Mouse (Mus musculus) intestine, postnatal 0 days (tissue): ENCODE measurements at regions not wholly inside any gene's neighbourhood (a gene's known extent, or its start where the extent isn't known, plus 50 kb on each side); places are given as distances from the start of the nearest gene placed in this dataset.

Experiments used
- ATAC-seq: fragments of 200-750 bp; cut with Nextera tagmentation; 2 replicates; pipeline ENCODE4 v1.8.0; 2017; ENCODE audit warnings: mild to moderate bottlenecking, moderate TSS enrichment, moderate library complexity
- H3K27ac ChIP-seq: fragments of 300-500 bp; sonication (generic); 2 replicates; pipeline ENCODE4 v1.5.1; 2014; ENCODE audit warnings: mild to moderate bottlenecking, low read depth, low read length, moderate library complexity
- H3K27me3 ChIP-seq: fragments of 300-500 bp; sonication (generic); replicated peaks from 2 replicates; pipeline ENCODE4 v1.6.1; 2014; ENCODE audit warnings: low read length, mixed read lengths; ENCODE audit not compliant: control insufficient read depth, insufficient read depth
- H3K36me3 ChIP-seq: fragments of 300-500 bp; sonication (generic); 2 replicates; pipeline ENCODE4 v1.6.1; 2014; ENCODE audit warnings: mild to moderate bottlenecking, moderate library complexity; ENCODE audit not compliant: control insufficient read depth, insufficient read depth
- H3K4me1 ChIP-seq: fragments of 300-500 bp; sonication (generic); replicated peaks from 2 replicates; pipeline ENCODE4 v1.6.1; 2014; ENCODE audit warnings: antibody characterized with exemption, low read length, mixed read lengths; ENCODE audit not compliant: control insufficient read depth, insufficient read depth
- H3K4me2 ChIP-seq: fragments of 300-500 bp; sonication (generic); replicated peaks from 2 replicates; pipeline ENCODE4 v1.6.1; 2014; ENCODE audit warnings: low read depth, mild to moderate bottlenecking, moderate library complexity
- H3K4me3 ChIP-seq: fragments of 300-500 bp; sonication (generic); 2 replicates; pipeline ENCODE4 v1.5.1; 2014; ENCODE audit warnings: low read depth, low read length
- H3K9ac ChIP-seq: fragments of 300-500 bp; sonication (generic); 2 replicates; pipeline ENCODE4 v1.6.1; 2014; ENCODE audit warnings: mild to moderate bottlenecking, low read depth, low read length
- H3K9me3 ChIP-seq: fragments of 300-500 bp; sonication (generic); 2 replicates; pipeline ENCODE4 v1.6.1; 2016; ENCODE audit warnings: mixed run types; ENCODE audit not compliant: control insufficient read depth
- CTCF ChIP-seq: sonication (generic); IDR thresholded peaks from 2 replicates; pipeline ENCODE4 v1.5.1; 2016; ENCODE audit warnings: low read depth, mild to moderate bottlenecking, control low read depth, antibody characterized with exemption, moderate library complexity
- WGBS: fragments of 180-500 bp; shearing (Covaris S2); extraction: QIAGEN DNeasy Blood & Tissue Kit; methylation state at CpG from one replicate; pipeline ENCODE4 v1.1.7; 2014; 5-methylcytosine and 5-hydroxymethylcytosine counted together

GRCm38 (mm10) chr9:43866802-43867201 lies 123.0 kb downstream of the Nectin1 start:
- ATAC-seq = no peak
- Histone ChIP-seq H3K9me3 (no peaks in the 10 kb centered on the region), H3K4me2 (no peak overlapping the region), H3K4me1 (no peaks in the 10 kb centered on the region), H3K36me3 (no peaks in the 10 kb centered on the region), H3K9ac (no peak overlapping the region), H3K4me3 (no peak overlapping the region), H3K27me3 (no peaks in the 10 kb centered on the region), H3K27ac (no peak overlapping the region)
- 72% methylated on average over 12 of the region's 12 CpGs for WGBS
- no peak for TF ChIP-seq CTCF

DNA sequence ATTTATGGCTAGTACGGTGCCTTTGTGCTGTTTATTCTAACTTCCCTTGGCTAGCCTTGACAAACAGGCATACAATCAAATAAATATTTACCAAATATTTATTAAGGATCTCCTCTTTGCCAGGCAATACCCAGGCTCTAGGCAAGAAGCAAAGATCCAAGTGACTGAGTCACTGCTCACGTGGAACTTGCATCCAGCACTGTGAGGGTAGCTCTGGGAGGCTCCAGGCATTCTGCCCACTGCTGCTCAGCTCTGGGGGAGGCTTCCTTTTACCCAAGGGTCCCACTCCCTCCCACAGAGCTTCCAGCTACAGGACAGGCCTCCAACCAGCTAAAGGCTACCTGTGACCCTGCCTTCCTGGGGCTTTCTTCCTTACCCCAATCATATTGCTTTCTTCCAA lies 130.1 kb downstream of the Nectin1 start:
- H3K27ac ChIP-seq = no peak overlapping the region
- H3K36me3 ChIP-seq = no peaks in the 10 kb centered on the region
- no peak overlapping the region for H3K4me3 ChIP-seq
- TF ChIP-seq CTCF = no peak
- no peak overlapping the region for H3K4me2 ChIP-seq
- no peak overlapping the region for H3K9ac ChIP-seq
- H3K27me3 ChIP-seq = peaks cover 8% of the 10 kb centered on the region
- ATAC-seq = no peak
- 67% methylated on average over 2 of the region's 2 CpGs for WGBS
- H3K4me1 ChIP-seq = no peaks in the 10 kb centered on the region
- H3K9me3 ChIP-seq = no peaks in the 10 kb centered on the region

- Histone ChIP-seq H3K36me3 (no peaks in the 10 kb centered on the region), H3K4me1 (no peaks in the 10 kb centered on the region), H3K4me3 (no peak overlapping the region), H3K27ac (no peak overlapping the region), H3K9me3 (no peaks in the 10 kb centered on the region), H3K4me2 (no peak overlapping the region), H3K9ac (no peak overlapping the region), H3K27me3 (peaks cover 13% of the 10 kb centered on the region)
- no peak for TF ChIP-seq CTCF
- no peak for ATAC-seq
- 71% methylated on average over 5 of the region's 5 CpGs for WGBS
These were observed 130.5 kb downstream of the Nectin1 start for GRCm38 (mm10) chr9:43874332-43874731.

DNA sequence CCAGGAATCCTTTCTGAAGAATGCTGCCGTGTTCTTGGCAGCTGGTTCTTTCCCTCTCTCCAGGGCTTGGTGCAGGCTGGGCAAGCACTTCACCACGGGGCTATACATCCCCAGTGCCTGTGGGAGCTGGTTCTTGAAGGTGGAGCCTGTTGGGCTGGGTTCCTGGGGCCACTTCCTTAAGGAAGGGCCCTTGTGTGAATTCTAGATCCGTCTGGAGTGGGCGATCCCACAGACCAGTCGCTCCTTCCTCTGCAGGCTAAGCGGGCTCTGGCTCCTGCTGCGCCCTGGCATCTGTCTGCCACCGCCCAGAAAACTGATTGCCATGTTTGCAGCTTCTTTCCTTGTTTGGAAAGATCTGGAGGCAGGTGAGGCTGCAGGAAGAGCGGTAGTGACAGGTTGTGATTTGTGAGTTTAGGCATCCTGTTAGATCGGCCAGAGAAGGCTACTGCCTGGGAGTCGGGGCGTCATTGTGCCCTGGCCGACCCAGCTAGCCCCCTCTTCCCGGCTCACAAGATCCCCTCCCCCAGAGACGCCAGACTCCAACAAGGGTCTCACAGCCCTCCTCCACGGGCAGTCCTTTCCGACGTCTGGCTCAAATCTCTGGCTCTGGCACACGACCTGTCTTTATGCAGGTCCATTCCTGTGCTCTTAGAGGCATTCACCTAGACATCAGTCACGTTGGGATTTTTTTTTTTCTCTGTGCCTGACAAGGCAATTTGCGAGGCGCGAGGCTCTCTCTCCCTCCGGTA lies 135.6 kb downstream of the Nectin1 start:
- Histone ChIP-seq H3K9ac (no peak overlapping the region), H3K4me3 (peak overlapping the region; percentile 22; the same call in 1 of the 2 replicates), H3K27me3 (peaks cover 29% of the 10 kb centered on the region), H3K36me3 (no peaks in the 10 kb centered on the region), H3K4me2 (peak overlapping the region; percentile 21), H3K4me1 (no peaks in the 10 kb centered on the region), H3K9me3 (no peaks in the 10 kb centered on the region), H3K27ac (no peak overlapping the region)
- no peak for ATAC-seq
- WGBS = 3% methylated on average over 24 of the region's 24 CpGs
- no peak for TF ChIP-seq CTCF

GRCm38 (mm10) chr9:43879969-43880396 lies 136.2 kb downstream of the Nectin1 start:
- Histone ChIP-seq H3K4me2 (peak overlapping the region; percentile 21; the same call in 1 of the 2 replicates), H3K36me3 (no peaks in the 10 kb centered on the region), H3K27me3 (peaks cover 29% of the 10 kb centered on the region), H3K4me3 (peak overlapping the region; percentile 22; the same call in 1 of the 2 replicates), H3K4me1 (no peaks in the 10 kb centered on the region), H3K27ac (no peak overlapping the region), H3K9ac (no peak overlapping the region), H3K9me3 (no peaks in the 10 kb centered on the region)
- under 1% methylated on average over 26 of the region's 26 CpGs for WGBS
- no peak for ATAC-seq
- no peak for TF ChIP-seq CTCF

DNA sequence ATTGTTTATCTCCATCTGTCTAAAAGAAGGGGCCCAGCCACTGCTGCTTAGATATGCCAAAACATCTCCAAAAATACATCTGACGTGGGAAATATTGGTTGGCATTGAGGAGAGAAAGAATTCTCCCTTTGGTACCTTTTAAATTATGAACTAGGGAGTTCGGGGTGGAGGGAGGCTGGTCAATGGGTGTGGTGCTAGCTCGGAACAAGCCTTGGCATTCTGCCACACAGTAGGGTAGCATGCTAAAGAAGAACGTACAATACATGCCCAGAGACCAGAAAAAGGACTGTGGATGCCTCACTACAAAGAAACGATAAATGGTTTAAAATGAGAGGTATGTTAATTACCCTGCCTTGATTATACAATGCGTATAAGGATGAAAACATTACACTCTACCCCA lies 149.3 kb downstream of the Nectin1 start:
- Histone ChIP-seq H3K4me1 (no peaks in the 10 kb centered on the region), H3K36me3 (no peaks in the 10 kb centered on the region), H3K4me3 (no peak overlapping the region), H3K9me3 (no peaks in the 10 kb centered on the region), H3K9ac (no peak overlapping the region), H3K27me3 (no peaks in the 10 kb centered on the region), H3K4me2 (no peak overlapping the region), H3K27ac (no peak overlapping the region)
- 62% methylated on average over 6 of the region's 6 CpGs for WGBS
- no peak for ATAC-seq
- no peak for TF ChIP-seq CTCF
